Mouse (Mus musculus): ENCODE measurements around the gene Arsg. TPM values are rescaled to one million over a fixed set of nuclear protein-coding genes. Genes with fewer than 3 reads are reported as not detected.
A peak's percentile ranks its signal among the peaks of the same experiment; 100 is the strongest.

Gene Arsg
- polyA plus RNA-seq, 1 experiment from 2014 or later, result 2.1 TPM

DNA sequence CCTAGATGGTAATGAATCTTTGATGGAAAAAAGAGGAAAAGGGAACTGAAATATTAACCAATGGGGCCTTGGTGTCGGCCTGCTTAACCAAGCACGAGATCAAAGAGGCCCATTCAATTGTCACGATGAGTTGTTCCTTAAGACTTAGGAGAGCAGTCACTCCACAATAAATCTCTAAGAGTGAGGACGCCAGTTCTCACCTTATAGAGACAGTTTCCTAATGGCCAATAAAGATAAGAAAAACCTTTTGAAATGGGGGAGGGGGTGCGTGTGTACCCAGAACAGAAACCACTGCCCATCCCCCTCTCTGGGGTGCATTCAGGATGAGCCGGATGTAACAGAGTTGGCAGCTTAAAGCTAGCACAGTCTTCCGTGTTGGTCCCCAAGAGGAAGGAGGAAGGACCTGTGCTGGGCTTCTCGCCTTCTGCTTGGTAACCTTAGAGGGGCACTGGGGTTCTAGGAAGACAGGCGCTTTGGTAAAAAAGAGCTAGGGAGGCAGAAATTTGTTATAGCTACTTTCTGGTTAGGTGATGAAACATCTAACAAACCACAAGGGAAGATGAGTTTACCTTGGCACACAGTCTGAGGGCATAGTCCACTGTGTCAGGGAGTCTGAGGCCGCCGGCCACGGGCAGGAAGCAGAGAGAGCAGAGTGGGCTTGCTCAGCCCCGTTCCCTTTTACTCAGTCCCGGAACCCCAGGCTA is 22.7 kb downstream of the Arsg start:
- Histone ChIP-seq H3K27ac (peak overlapping the region; percentile 51), H3K4me3 (ENCODE audit: inconsistent target) (no peak overlapping the region), H3K36me3 (ENCODE audit: inconsistent target) (no peaks in the 10 kb centered on the region), H3K79me2 (ENCODE audit: inconsistent target) (no peaks in the 10 kb centered on the region)
- 16% methylated on average over 14 of the region's 14 CpGs for WGBS (ENCODE audit: missing documents)

DNA sequence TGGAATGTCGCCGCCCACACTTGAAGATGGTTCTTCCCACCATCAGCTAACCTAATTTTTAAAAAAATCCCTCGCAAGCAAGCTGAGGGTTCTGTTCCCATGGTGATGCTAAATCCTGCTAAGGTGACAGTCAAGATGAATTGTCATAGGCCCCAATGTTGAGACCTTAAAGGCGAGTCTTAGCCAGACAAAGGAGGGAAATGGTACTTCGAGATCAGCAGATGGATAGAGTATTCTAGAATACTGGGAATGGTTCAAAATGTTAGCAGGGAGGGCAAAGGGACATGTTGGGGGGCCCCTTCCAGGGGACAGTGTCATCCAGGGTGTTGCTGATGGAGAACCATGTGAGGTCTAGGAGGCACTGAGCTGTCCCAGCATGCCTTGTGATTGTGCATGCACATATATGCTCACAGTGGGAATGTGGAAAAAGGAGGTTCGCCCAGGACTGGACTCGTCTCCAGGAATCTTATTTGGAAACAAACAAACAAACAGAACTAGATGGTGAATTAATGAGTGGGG is 23.4 kb downstream of the Arsg start:
- 75% methylated on average over 6 of the region's 7 CpGs for WGBS (ENCODE audit: missing documents)
- Histone ChIP-seq H3K79me2 (ENCODE audit: inconsistent target) (no peaks in the 10 kb centered on the region), H3K4me3 (ENCODE audit: inconsistent target) (no peak overlapping the region), H3K27ac (peak overlapping the region; percentile 51), H3K36me3 (ENCODE audit: inconsistent target) (no peaks in the 10 kb centered on the region)

DNA sequence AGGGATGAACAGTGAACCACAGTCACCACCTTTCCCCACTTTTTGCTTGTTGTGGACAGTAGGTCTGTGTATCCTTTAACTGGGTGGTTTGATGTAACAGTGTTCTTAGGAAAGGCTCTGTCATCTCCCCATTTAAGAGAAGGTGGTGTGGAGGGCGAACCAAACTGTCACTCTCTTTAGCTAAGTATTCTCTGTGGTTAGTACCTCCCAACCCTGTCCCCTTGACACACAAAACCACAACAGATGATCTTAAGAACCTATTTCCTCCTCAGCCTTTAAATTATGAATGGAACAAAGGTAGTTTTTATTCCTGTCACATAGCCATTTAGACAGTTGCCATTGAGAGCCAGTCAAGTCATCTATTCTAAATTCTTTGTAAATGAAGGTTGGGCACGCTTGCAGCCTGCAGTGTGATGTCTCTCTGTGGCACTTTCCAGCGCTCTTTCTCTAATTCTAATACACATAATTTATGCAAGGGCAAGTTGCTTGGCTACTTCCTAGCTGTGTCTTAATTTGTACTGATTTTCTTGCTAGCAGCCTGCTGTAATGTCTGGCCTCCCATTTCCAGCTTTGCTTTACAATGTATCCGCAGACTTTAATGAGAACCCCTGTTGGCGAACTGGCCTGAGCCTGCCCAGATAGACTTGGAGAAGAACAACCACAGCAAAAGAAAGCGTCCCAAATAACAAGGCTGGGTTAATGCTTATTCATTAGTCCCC is 24.0 kb downstream of the Arsg start:
- H3K27ac ChIP-seq, result no peak overlapping the region

DNA sequence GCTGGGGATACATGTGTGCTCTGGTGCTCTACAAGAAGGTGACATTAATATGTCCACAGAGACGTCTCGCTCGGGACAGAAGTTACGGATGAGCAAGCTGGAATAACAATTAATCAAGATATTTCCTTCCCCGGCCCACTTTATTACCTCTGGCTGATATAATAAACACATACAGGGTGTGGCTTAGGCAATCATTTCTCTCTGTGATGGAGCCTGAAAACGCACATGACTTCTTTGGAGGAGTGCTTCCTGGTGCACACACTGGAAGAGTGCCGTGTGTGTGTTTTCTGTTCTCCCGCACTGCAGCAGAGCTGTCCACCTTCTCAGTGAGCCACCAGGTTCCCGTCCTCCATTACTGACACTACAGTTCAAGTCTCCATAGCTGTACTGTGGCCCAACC is 24.8 kb downstream of the Arsg start:
- no peaks in the 10 kb centered on the region for H3K79me2 ChIP-seq (ENCODE audit: inconsistent target)
- H3K27ac ChIP-seq, result no peak overlapping the region
- no peaks in the 10 kb centered on the region for H3K36me3 ChIP-seq (ENCODE audit: inconsistent target)
- H3K4me3 ChIP-seq (ENCODE audit: inconsistent target), result no peak overlapping the region
- 73% methylated on average over 9 of the region's 9 CpGs for WGBS (ENCODE audit: missing documents)

More for the DNA sequence above, 24.0 kb downstream of the Arsg start:
- no peak overlapping the region for H3K4me3 ChIP-seq (ENCODE audit: inconsistent target)
- 79% methylated on average over 6 of the region's 6 CpGs for WGBS (ENCODE audit: missing documents)
- H3K36me3 ChIP-seq (ENCODE audit: inconsistent target), result no peaks in the 10 kb centered on the region
- no peaks in the 10 kb centered on the region for H3K79me2 ChIP-seq (ENCODE audit: inconsistent target)

DNA sequence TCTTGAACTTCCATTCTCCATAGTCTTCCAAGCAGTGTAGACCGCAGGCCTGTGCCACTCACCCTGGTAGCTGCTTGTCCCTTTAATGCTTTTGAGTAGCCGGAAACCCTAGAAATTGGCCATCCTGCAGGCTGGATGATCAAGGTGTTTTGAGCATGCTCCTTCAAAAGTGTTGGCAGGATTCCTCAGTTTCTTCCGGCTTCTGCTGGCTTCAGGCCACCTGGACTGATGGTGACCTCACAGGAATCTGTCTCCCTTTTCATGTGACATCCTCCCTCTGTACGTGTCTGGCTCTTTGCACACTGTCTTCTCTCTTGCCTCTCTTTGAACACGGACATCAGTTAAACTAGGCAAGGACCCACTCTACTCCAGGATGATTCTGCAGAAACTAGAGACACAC is 27.0 kb downstream of the Arsg start:
- no peaks in the 10 kb centered on the region for H3K79me2 ChIP-seq (ENCODE audit: inconsistent target)
- H3K27ac ChIP-seq, result no peak overlapping the region

DNA sequence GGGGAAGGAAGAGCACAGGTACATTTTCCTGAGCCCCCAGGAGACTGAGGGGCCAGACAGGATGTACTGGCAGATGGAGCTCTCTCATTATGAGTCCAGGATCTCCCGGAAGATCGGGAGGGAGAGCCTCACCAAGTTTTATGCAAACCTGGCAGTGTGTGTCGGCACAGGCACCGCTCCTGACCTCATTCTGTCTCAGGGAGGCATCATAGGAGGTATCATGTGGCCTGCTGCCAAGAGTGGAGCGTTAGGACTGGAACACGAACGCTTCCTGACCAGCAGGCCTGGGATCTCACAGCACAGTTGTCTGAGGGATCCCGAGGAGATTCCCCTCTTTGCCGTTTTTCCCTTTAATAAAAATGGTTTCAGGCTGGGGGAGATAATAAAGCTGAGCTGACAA is 31.8 kb downstream of the Arsg start:
- H3K79me2 ChIP-seq (ENCODE audit: inconsistent target), result no peaks in the 10 kb centered on the region
- WGBS (ENCODE audit: missing documents), result 89% methylated on average over 9 of the region's 9 CpGs
- H3K27ac ChIP-seq, result no peak overlapping the region
- H3K36me3 ChIP-seq (ENCODE audit: inconsistent target), result no peaks in the 10 kb centered on the region
- no peak overlapping the region for H3K4me3 ChIP-seq (ENCODE audit: inconsistent target)

More for the DNA sequence above, 27.0 kb downstream of the Arsg start:
- Histone ChIP-seq H3K4me3 (ENCODE audit: inconsistent target) (no peak overlapping the region), H3K36me3 (ENCODE audit: inconsistent target) (no peaks in the 10 kb centered on the region)
- 97% methylated on average over 5 of the region's 5 CpGs for WGBS (ENCODE audit: missing documents)

DNA sequence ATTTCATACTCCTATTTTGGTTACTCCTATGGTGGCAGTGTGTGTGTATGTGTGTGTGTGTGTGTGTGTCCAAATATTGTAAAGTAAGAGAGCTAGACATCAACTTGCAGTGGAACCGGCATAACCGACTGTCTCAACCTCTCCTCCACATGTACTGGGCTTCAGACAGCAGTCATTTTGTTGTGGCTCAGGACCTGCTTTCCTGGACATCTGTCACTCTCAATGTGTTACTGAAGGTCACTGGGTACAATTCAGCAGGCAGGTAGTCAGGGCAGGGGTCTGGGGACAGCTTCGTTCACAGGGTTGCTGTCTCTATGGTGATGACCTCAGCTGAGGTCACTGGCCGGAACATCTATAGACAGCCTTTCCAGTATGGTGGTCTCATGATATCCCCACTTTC is 32.6 kb downstream of the Arsg start:
- Histone ChIP-seq H3K79me2 (ENCODE audit: inconsistent target) (no peaks in the 10 kb centered on the region), H3K4me3 (ENCODE audit: inconsistent target) (no peak overlapping the region), H3K36me3 (ENCODE audit: inconsistent target) (no peaks in the 10 kb centered on the region), H3K27ac (no peak overlapping the region)
- WGBS (ENCODE audit: missing documents), result 92% methylated on average over 4 of the region's 4 CpGs

DNA sequence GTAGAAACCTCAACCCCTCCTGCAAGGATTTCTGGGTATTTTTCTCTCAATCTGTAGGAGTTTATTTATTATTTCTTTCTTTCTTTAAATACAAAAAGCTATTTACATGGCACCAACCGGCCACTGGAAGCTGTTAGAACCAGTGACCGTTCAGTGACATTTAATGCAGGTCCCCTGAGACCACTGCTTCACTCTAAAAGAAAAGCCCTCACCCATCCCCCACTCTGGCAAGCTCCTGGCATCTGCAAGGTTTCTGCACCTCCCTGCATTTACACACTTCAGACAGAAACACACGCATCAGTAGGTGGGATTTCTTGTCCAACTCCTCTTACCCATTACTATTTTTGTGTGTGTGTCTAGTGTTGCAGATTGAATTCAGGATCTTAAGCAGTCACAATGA is 33.9 kb downstream of the Arsg start:
- 95% methylated on average over 3 of the region's 3 CpGs for WGBS (ENCODE audit: missing documents)
- Histone ChIP-seq H3K4me3 (ENCODE audit: inconsistent target) (no peak overlapping the region), H3K36me3 (ENCODE audit: inconsistent target) (no peaks in the 10 kb centered on the region), H3K79me2 (ENCODE audit: inconsistent target) (no peaks in the 10 kb centered on the region), H3K27ac (no peak overlapping the region)

DNA sequence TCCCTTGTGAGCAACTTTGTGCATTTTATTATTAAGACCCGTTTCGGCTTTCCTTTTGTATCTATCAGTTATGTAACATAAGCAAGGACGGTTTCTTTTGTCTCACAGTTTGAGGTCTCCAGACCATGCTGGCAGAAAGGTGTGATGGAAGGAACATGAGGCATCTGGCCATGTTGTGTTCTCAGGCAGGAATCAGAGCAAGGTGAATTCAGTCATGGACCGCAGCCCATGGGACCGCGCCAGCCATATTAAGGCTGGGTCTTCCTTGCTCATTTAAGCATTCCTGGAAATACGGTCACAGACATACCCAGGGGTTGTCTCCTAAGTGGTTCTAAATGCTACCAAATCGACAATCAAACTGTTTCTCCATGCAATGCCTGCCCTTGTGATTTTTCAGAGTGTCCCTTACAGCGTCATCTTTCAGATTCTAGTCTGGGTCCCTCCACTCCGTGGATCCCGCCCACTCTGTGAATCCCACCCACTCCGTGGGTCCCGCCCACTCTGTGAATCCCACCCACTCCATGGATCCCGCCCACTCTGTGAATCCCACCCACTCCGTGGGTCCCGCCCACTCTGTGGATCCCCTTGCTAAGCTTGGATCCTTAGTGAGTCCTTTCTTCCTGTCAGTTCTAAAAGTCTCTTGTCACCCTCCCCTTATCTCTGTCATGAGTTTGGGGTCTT is 40.0 kb downstream of the Arsg start:
- Histone ChIP-seq H3K4me3 (ENCODE audit: inconsistent target) (no peak overlapping the region), H3K79me2 (ENCODE audit: inconsistent target) (no peaks in the 10 kb centered on the region), H3K36me3 (ENCODE audit: inconsistent target) (no peaks in the 10 kb centered on the region), H3K27ac (no peak overlapping the region)
- WGBS (ENCODE audit: missing documents), result 93% methylated on average over 14 of the region's 16 CpGs

DNA sequence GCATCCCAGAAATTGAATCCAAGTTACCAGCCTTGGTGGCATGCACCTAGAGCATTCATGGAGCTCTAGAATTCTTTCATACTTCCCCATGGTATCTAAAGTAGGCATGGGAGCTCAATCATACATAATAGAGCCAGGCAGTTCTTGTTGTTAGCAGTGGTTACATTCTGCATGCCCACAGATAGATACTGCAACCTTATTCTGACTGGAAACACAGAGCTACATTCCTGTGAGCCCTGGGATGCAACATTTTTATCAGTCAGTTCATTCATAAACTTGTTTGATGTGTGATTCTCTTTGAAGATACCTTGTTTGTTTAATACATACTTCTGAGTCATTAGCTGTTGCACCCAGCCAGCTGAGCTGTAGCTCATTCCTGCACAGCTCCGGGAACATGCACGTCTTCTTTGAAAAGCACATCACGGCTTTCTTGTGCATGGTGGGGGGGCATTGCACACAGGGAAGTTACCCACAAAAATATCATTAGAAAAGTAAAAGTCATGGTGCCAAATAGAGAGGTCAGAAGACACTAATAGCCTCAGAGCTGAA is 41.0 kb downstream of the Arsg start:
- no peak overlapping the region for H3K27ac ChIP-seq
- H3K4me3 ChIP-seq (ENCODE audit: inconsistent target), result no peak overlapping the region
- WGBS (ENCODE audit: missing documents), result 85% methylated on average over 3 of the region's 3 CpGs
- no peaks in the 10 kb centered on the region for H3K36me3 ChIP-seq (ENCODE audit: inconsistent target)
- no peaks in the 10 kb centered on the region for H3K79me2 ChIP-seq (ENCODE audit: inconsistent target)

DNA sequence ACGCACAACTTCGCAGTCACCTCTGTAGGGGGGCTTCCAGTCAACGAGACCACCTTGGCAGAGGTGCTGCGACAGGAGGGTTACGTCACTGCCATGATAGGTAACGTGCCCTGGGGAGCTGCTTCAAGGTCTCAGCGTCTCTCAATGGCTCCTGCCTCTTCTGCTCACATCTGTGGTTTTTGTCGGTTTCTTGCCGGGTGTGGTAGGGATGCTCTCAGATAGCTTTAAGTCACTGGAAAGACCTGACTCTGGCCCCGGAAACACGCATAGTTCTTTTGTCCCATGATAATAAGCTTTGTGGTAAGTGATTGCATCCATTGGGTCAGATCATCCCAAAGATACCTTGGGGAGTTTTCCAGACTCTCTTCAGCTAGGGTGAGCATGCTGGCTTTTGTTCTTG is 44.2 kb downstream of the Arsg start:
- Histone ChIP-seq H3K36me3 (ENCODE audit: inconsistent target) (no peaks in the 10 kb centered on the region), H3K4me3 (ENCODE audit: inconsistent target) (no peak overlapping the region), H3K79me2 (ENCODE audit: inconsistent target) (no peaks in the 10 kb centered on the region), H3K27ac (no peak overlapping the region)
- 91% methylated on average over 11 of the region's 11 CpGs for WGBS (ENCODE audit: missing documents)

DNA sequence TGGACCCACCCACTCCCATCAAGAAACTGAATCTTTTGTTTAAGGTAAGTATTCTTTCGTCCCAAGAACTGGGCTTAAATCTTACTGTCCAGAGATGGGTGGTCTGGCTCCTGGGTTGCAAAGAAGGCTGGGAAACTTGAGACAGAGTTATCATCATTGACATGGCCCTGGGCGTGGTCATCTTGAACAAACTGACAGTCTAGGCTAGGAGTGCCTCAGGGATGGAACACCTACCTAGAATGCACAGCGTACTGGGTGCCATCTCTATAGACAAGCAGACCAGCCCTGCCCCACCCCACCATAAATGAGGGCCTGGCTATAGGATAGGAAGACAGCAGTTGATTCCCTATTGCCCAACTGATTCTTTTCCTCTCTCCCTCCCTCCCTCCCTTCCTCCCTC is 44.6 kb downstream of the Arsg start:
- Histone ChIP-seq H3K27ac (no peak overlapping the region), H3K4me3 (ENCODE audit: inconsistent target) (no peak overlapping the region), H3K36me3 (ENCODE audit: inconsistent target) (no peaks in the 10 kb centered on the region), H3K79me2 (ENCODE audit: inconsistent target) (no peaks in the 10 kb centered on the region)
- WGBS (ENCODE audit: missing documents), result 97% methylated on average over 3 of the region's 3 CpGs

DNA sequence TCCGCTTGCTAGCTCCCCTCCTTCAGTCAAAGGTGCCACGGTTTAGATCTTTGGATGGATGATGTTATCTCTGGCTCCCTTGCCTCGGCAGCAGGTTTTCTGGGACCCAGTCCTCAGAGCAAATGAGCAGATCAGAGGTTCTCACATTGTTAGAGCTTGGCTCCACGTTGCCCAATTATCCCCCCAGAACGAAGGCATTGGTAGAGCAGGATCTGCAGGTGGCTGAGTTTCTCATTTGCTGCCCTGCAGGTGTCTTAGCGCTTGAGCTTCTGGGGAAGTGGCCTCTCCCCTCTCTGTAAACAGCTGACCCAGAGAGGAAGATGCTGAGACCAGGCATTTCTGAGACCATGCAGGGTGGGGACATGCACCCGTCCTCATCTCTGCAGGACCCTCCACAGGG is 47.8 kb downstream of the Arsg start:
- Histone ChIP-seq H3K4me3 (ENCODE audit: inconsistent target) (no peak overlapping the region), H3K79me2 (ENCODE audit: inconsistent target) (no peaks in the 10 kb centered on the region), H3K27ac (no peak overlapping the region), H3K36me3 (ENCODE audit: inconsistent target) (no peaks in the 10 kb centered on the region)
- WGBS (ENCODE audit: missing documents), result 96% methylated on average over 4 of the region's 7 CpGs

DNA sequence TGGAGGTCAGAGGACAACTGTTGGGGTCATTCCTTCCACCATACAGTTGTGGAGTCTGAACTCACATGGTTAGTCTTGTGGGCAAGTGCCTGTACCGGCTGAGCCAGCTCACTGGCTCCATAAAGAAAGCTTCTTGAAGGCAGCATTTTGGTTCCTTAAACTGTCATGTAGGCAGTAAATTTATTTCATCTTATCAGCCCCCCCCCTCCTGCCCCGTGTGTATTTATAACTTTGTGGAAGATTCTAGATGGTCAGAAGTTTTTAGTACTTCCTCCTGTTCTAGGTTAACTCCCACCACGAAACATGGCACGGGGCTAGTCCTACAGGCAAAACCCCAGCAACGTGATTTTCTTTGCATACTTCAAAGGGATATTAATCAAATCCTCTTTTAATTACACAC is 51.7 kb downstream of the Arsg start:
- no peak overlapping the region for H3K27ac ChIP-seq
- no peak overlapping the region for H3K4me3 ChIP-seq (ENCODE audit: inconsistent target)
- no peaks in the 10 kb centered on the region for H3K36me3 ChIP-seq (ENCODE audit: inconsistent target)
- 26% methylated on average over 5 of the region's 5 CpGs for WGBS (ENCODE audit: missing documents)
- no peaks in the 10 kb centered on the region for H3K79me2 ChIP-seq (ENCODE audit: inconsistent target)

DNA sequence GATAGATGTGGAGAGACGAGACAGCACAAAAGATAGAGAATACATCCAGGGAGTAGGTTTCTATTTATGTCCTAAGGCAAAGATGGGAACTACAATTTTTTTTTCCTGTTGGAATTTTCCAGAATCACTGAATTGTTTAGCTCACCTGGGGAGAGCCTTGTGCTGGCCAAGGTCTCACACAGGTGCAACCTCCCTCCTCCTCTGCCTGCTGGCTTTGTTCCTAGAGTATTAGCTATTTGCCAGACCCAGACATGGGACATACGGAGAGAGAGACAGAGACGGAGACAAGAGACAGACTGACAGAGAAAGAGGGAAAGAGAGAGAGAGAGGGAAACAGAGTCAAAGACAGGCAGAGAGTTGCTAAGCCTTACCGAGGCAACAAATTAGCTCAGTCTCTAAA is 52.4 kb downstream of the Arsg start:
- Histone ChIP-seq H3K4me3 (ENCODE audit: inconsistent target) (no peak overlapping the region), H3K36me3 (ENCODE audit: inconsistent target) (no peaks in the 10 kb centered on the region), H3K27ac (no peak overlapping the region), H3K79me2 (ENCODE audit: inconsistent target) (no peaks in the 10 kb centered on the region)
- 93% methylated on average over 4 of the region's 4 CpGs for WGBS (ENCODE audit: missing documents)

Measured in macrophage (primary cell).